Mouse (Mus musculus) forelimb bud, embryonic 11.5 days (tissue): Measurements from ENCODE around the gene Veph1.
A peak's percentile ranks its signal among the peaks of the same experiment; 100 is the strongest.
"Not testable (repeated sequence)": the region's sequence is repeated elsewhere in the genome, so short reads cannot be mapped to it uniquely, and the experiment has no call there.

Experiments used
- DNase-seq: peaks from one replicate; pipeline ENCODE4 v3.0.0-alpha.2; 2012; ENCODE audit warnings: low read depth, low spot score

Gene Veph1

DNA sequence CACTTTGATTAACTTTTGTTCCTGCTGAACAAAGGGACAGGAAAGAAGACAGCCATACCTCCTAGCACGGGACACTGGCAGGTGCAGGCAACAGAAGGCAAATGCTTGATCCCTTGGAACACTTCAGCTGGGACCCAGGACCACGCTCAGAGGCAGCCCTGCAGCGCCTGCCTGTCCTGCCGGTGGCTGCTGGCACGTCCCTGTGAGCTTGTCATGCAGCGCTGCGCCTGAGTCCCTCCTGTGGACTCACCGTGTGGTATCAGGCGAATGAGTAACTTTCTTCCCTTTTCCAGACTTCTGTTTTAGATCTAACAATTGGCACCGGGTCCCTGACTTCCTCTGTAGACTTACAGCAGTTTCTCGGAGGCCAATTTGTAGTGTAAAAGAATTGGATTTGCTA, at the start of gene Veph1:
TSS of gene Veph1 (minus strand) at position 293 of the 400 bp plus-strand sequence.
- no peak for DNase-seq

DNA sequence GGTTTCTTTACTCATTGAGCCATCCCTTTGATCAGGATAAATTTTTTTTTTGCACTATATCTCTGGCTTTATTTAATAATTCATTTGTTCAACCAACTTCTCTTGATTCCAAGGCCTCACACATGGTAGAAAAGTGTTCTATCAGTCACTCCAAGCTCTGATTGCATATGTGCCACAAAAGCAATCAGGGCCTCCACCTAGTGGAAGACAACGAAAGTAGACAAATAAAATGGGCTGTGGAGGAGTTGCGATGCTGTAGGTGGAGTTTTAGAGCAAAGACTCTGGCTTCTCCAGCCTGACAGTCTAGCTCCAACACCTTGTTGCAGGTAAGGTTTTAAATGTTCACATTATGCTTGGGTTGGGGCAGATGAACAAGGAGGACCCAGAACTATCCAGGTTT, 44.1 kb upstream of the Veph1 start:
- no peak for DNase-seq

DNA sequence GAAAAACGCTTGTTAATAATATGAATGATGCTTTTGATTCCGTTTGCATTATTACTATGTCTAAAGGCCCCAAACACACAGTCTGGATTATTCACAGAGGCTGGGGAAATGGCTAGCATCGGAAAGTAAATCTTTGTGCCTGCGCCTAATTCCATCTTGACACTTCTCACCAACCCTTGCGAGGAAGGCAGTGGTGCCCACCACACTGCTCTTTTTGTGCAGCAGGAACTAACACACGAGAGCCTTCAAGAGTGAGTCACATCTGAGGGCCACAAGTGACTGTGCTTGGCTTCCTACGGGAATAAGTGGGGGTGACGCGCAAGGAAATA, 35.7 kb upstream of the Veph1 start:
- peak; percentile 51 for DNase-seq

DNA sequence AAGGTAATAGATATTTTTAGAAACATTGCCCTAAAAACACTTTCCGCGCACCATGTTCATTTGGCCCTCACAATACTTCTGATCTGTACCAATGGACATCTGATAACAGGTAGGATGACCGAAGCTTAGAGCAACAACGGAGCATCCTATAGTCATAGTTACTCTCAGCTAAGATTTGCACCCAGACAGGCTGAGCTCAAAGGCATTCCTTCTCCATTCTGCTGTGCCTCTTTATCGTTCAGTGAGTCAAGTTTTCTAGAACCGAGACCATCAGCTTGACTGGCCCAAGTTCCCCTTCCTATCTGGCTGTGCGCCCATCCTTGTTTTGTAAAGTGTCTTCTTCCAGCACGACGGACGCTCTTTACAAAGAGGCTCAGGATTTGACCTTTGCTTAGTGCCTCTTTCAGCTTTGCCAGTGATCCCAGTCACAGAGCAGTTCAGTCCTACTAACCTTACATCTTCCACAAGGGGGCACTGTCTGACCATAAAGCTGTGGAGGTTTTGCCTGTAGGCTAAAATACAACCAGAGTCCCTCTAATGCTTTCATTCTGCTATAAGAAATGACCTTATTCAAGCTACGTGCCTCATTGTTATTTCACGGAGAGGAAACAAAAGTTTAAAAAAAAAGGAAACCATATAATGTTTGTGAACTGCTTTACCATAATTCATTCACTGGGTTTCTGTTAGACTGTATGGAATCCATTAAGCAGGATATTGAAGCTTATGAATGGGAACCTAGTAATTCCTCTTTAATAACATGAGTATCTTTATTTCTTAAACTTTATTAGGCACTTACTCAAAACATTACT, 35.2 kb upstream of the Veph1 start:
- peak; percentile 92 for DNase-seq

DNA sequence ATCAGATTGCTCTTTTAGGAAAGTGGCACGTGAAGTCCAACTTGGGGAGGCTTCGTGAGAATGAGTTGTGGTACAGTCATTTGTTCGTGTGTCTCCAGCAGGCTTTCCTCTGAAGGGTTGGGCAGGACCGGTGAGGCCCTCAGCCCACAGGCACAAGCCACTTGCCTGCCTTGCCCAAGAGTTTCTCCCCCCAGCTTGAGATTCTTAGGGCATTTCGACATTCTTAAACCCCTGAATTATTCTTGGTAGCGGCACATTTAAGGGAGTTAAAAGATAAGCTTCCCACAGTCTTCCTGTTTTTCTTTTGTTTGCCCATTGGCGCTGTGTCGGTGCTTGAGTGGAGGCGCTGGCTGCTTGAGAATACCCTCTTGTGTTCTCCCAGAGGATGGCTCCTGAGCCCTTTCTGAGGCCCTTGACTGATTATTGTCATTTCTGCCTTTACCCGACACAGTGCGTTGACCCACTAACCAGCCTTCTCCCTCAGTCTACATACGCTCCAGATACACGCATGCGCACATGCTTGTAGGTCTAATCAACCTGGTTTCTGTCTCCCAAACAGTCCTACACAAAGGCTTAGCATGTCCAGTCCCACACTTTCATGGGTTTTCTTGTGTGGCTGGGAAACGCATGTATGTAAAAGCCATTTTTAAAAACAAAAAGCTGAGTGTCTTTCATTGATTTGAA, 34.4 kb upstream of the Veph1 start:
- no peak for DNase-seq

DNA sequence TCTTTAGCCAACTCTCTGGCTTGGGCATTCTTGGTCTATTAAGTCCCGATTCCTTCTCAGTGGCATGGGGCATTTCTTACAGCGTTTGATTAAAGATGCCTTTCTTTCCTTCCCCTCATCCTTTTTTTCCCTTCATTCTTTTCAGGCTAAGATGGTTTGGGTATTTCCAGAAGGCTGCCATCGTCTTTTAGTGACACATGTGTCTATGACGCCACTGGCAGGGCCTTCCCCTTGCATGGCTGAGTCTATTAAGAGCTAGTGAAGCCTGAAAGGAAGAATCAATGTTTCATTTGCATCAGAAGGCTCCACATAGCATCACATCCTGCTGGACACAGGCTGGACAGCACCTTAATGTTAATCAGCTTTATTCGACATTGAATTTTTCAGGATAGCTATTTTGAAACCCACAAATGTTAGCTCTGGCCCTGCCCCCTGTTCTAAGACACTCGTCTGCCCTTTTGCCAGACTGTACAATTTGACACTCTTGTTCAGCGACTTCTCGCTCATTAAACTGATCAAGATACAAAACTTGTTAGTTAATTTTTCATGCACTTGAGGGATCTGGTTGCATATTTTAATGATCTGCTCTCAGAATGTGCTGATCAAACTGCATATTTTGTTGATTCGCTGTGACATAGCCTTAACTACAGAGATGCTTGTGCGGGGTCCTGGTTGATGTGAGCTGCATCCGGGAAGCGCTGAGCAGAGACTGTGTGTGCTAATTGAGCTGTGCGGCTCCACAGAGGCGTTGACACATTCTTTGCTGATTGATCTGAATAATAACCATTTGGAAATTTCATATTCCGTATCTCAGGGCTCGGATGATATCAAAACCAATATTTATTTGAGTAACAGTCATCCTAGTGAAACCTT, 29.6 kb upstream of the Veph1 start:
- DNase-seq = no peak

DNA sequence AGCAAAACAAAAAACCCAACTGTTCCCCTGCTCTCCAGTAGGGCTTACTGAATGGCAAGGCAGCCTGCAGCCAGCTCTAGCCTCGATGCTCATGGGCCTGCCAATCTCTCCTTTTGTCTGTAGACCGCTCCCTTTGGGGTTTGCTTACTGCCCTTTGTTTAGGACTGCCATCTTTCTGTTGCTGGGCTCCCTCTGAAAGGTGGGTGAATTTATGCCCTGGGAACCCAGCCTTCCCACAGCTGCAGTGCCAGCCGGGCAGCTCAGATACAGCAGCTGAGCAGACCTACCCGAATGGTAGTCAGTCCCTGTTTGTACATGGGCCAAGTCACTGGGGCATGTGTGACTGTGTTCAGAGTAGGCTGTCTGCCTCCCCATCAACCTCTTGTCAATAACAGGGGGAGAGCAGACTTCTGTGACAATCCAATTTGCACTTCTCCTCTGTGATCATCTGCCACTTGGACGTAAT, 28.9 kb upstream of the Veph1 start:
- DNase-seq = no peak

DNA sequence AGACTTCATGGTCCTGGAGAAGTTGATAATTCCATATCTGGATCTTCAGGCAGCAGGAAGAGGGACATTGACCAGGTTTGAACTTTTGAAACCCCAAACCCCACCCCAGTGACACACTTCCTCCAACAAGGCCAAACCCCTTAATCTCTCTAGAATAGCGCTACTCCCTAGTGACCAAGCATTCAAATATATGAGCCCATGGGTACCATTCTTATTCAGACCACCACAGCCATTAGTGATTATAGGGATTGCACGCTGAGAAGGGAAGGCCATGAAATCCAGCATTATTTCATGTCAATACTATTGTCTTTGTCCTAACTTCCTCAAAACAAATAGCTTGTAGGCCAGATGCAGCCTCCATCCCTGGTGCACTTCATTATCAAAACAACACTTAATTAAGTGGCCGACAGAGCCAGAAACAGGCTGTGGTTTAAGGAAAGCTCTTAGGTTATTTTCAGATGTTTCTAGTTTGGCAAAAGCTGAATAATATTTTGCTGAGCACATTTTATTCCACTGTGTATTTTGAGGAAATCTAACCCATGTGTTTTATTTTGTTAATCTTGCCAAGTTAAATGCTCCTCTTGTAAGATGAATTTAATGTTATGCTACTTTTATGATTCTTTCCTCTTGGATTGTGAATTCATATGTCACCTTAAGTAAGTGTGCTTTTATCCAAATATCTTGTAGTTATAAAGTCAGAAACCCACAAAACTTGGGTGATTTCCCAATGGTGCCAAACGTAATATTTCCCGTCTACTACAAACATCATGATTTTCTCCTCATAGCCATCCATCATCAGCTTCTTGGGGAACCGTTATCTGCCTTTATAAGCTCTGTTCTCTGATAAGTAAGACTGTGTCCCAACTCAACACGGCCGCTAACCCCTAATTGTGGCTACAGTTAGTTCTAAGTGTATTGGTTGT, 18.4 kb upstream of the Veph1 start:
- DNase-seq = no peak

DNA sequence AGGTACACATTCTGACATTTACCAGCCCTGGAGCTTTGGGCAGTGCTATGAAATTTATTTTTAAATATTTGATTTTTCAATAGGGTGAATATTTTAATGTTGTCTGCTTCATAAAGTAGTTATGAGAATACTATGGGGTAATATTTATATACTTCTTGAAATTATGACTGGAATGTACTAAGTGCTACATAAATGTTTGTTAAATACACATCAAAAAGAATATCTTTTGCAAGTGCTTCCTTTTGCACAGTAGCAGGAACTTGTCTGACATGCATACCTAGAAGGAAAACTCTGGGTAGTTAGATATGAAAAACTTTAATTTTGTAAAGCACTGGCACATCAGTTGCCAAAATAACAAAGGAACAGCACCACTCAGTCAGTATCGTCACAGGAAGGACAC, 13.9 kb upstream of the Veph1 start:
- no peak for DNase-seq

DNA sequence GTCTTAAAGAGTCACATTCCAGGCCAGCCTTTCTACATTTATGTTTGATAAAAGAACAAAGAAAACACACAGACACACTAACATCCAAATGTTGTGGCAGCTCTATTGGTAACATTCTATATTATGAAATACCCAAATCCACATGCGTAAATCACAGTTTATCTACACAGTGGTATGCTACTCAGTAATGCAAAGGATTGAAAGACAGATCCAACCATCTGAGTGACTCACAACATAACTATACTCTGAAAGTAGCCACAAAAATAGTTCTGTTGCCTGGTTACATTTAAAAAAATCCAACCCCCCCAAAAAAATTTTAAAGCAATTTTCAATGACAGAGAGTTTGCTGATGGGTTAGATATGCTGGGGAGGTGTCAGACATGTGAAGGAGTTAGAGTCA, 12.9 kb upstream of the Veph1 start:
- DNase-seq = no peak

DNA sequence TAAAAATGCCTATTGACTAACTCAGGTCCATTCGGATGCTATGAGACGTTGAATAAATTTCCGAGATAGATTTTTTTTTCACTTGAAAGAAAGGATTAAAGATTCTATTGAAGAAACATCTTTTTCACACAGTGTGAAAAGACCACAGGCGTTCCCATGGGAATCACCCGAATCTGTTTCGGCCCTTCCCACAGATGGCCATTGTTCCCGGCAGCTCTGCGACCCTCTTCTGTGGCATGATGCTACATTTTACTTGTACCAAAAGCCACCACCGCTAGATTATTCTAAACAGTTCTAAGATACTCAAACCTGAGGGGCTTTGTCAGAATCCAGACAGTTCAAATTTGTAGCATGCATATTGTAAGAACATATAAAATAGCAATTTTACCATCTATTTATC, 1.4 kb downstream of the Veph1 start:
- DNase-seq = no peak

DNA sequence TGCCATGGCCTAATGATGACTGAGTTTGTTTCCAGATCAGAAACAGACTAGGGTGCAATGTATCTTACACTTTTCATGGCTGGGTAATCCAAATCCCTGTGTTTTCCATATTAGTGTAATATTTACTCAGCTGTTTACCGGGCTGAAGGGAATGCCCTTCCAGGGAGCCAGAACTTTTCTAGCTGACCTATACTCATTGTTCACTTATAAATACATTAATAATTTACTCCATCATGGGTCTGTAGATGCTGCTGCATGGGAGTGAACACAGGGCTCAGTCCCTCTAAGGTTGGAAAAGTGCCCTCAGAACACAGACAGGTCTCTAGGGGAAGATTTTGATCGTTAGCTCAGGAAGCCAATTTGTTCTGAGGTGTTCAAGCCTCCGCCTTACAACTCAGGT, 1.9 kb downstream of the Veph1 start:
- DNase-seq = no peak

DNA sequence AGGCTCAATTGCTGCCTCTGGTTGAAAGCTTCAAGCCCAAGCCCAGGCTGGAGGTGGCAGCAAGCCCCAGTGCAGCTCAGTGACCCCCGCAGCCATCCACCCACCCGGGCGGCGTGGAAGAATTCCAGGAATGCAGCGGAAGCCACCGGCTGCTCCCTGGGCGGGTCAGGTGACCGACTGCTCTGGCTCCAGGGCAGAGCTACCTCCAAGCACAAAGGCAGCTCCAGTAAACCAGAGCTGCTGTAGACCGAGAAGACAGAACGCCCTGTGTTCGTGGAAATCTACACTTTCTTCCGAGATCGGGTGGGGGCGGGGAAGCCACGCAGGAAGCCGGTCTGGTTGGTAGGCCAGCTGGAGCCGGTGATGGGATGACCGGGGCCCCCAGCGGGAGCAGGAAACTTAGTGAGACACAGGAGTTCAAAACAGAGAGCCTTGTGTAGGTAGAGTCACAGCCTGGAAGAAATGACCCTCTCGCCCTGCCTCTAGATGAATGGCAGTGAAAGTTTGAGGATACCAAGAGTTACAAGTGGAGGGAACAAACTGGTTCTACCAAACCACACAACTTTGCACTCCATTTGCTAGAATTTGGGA, 4.2 kb downstream of the Veph1 start:
- DNase-seq = peak; percentile 80

DNA sequence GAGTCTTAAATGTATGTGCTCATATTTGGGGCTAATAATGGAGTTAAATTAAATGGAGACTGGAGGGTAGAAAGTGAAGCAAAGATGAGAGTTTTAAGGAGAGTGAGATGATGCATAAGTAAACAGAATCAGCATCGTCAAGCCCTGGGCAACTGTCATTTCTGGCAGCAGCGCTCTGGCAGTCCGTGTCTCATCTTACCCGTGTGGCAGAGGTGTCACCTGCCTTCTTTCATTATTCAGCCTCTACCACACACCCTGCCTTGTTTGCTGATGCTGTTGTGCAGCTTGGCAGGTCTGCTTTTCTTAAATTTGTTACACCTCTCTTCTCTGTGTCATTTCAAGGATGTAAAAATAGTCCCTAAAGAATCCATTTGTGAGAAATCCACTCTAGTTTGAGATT, 33.4 kb downstream of the Veph1 start:
- no peak for DNase-seq

DNA sequence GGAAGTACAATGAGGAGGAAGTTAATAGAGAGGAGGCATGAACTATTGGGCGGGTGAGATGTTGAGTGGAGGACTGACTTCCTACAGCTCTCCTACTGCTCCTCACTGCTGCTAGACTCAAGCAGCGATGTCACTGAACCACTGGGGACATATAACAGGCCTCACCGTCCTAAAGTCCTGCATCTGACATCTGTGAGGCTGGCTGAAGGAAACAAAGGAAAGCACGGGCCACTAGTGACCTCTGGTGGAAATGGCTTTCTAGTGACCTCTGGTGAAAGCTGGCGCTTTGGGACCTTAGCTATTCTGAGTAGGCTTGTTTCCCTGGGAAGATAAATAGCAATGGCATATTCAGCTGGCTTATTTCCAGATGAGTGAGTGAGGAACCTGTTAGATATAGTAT, 34.3 kb downstream of the Veph1 start:
- DNase-seq = peak; percentile 45

DNA sequence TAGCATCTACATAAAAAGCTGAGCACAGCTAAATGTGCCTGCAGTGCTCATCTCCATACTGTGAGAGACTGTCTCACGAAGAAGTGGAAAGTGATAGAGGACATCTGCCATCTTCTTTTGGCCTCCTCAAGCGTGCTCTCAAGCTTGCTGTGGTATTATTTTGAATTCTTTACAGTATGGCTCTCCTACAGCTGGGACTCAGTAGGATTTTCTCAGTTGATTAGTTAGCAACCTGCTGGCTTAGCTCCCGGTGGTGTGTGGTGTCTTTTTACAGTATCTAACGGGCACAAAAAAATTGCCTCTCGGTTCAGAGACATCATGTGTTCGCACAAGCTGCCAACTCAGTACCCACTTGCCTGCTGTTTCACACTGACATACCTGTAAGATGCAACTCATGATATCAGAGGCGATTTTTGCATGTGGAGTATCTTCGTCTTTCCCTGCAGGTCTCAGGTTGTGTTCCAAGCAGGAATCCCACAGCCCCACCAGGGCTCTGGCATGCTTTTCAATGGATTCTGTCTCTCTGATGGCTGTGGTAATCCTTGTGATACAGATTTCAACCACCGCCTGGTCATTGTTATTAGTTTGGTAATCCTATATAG, 42.0 kb downstream of the Veph1 start:
- no peak for DNase-seq

DNA sequence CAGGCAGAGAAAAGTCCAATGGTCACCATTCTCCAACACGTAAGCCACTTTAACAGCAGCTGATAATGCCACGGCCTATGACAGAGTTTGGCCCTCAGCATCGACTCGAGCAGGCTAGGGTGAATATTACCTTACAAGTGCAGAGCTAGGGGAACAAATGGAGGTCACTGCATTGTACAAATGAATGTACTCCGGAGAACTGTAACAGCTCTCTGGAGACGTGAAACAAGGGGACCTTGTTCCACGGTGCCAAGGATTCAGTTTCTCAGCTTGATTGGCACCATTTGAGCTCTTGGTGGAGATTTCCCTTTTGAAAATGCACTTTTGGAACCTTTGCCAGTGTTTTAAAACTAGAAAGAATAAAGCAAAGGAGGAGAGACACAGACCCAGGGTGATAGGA, 44.8 kb downstream of the Veph1 start:
- DNase-seq = no peak

DNA sequence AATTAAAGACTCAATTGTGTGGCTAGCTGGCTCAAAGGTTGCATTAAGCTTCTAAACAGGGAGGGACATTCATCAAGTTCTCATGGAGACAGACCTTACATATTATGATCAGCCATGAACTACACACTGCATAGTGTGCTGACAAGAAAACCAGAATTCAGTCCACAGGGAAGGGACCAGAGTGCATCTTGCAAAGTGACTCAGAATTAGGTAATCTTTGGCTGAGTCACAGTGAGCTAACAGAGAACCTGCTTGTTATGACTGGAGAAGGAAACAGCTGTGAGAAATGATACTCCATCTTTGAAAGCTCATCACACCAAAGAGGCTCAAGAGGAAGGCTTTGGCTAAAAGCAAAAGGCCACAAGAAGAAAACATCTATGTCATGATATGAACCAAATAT, 56.2 kb downstream of the Veph1 start:
- DNase-seq = no peak

DNA sequence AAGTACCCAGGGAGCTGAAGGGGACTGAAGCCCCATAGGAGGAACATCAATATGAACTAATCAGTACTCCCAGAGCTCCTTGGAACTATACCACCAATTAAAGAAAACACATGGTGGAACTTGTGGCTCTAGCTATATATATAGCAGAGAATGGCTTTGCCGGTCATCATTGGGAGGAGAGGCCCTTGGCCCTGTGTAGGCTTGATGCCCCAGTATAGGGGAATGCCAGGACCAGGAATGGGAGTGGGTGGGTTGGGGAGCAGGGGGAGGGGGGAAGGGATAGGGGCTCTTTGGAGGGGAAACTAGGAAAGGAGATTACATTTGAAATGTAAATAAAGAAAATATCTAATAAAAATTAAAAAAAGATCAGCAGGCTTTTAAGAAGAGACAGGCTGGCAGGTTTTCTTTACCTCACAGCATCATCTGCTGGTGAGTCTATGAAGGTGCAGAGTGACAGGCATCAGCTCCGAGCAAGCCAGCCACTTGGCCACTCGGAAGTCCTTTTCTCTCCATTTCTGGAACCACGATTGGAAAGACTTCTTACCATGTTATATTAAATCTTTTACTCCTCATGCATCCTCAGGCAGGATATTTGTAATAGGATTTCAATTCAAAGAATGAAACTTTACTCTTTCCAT, 60.3 kb downstream of the Veph1 start:
- not testable (repeated sequence) for DNase-seq

DNA sequence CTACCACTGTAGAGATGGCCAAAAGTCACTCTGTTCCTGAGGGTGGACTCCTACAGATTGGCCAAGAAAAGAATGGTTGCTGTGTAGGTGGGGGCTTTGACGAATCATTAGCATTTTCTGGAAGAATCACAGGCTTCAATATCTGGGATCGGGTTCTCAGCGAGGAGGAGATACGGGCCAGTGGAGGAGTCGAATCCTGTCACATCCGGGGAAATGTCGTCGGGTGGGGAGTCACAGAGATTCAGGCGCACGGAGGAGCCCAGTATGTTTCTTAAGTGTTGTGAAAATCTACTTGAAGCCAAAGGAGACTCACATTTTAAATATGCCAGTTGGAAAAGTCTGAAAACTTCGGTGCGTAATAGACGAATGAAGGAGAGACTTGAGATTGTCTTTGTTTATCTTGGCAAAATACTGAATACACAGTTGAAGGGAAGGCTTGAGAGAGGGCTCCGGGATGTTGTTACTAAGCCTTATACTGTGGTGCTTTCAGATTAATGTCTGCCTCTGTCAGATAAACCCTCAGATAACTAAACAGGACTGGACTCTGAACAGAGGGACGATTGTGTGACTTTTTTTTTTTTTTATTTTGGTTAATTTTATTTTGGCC, 71.6 kb downstream of the Veph1 start:
- DNase-seq = no peak
